Mouse (Mus musculus) heart, postnatal 0 days (tissue): Measurements from ENCODE around the gene Cdc42ep5. TPM values are rescaled to one million over a fixed set of nuclear protein-coding genes. Genes with fewer than 3 reads are reported as not detected.

Experiments used
- ATAC-seq: fragments of 200-750 bp; cut with Nextera tagmentation; 2 replicates; pipeline ENCODE4 v1.8.0; 2017; ENCODE audit warnings: low read depth, moderate number of reproducible peaks, moderate library complexity; ENCODE audit not compliant: insufficient read depth
- DNase-seq: peaks from one replicate; pipeline ENCODE4 v3.0.0-alpha.2; 2016; ENCODE audit warnings: low spot score
- H3K27ac ChIP-seq: fragments of 300-500 bp; sonication (generic); 2 replicates; pipeline ENCODE4 v1.5.1; 2014; ENCODE audit warnings: low read depth, mild to moderate bottlenecking
- H3K27me3 ChIP-seq: fragments of 300-500 bp; sonication (generic); 2 replicates; pipeline ENCODE4 v1.6.1; 2014; ENCODE audit warnings: low read length, mixed read lengths; ENCODE audit not compliant: control insufficient read depth, insufficient read depth
- H3K36me3 ChIP-seq: fragments of 300-500 bp; sonication (generic); replicated peaks from 2 replicates; pipeline ENCODE4 v1.6.1; 2014; ENCODE audit warnings: low read length, mixed read lengths; ENCODE audit not compliant: control insufficient read depth, insufficient read depth
- H3K4me1 ChIP-seq: fragments of 300-500 bp; sonication (generic); 2 replicates; pipeline ENCODE4 v1.6.1; 2014; ENCODE audit warnings: antibody characterized with exemption; ENCODE audit not compliant: control insufficient read depth, insufficient read depth
- H3K4me2 ChIP-seq: fragments of 300-500 bp; sonication (generic); 2 replicates; pipeline ENCODE4 v1.6.1; 2014; ENCODE audit warnings: low read depth, mild to moderate bottlenecking, low read length, moderate library complexity
- H3K4me3 ChIP-seq: fragments of 300-500 bp; sonication (generic); 2 replicates; pipeline ENCODE4 v1.5.1; 2014; ENCODE audit warnings: low read depth, low read length
- H3K9ac ChIP-seq: fragments of 300-500 bp; sonication (generic); replicated peaks from 2 replicates; pipeline ENCODE4 v1.6.1; 2014; ENCODE audit warnings: low read depth, low read length, mixed read lengths
- H3K9me3 ChIP-seq: fragments of 300-500 bp; sonication (generic); replicated peaks from 2 replicates; pipeline ENCODE4 v1.6.1; 2016; ENCODE audit warnings: low read length; ENCODE audit not compliant: control insufficient read depth
- CTCF ChIP-seq: IDR thresholded peaks from 2 replicates; pipeline ENCODE4 v1.5.1; 2016; ENCODE audit warnings: antibody characterized with exemption, control low read depth, low read depth
- EP300 ChIP-seq: IDR thresholded peaks from 2 replicates; pipeline ENCODE4 v1.6.1; 2016; ENCODE audit warnings: antibody characterized with exemption, low read depth
- WGBS: fragments of 180-500 bp; shearing (Covaris S2); extraction: QIAGEN DNeasy Blood & Tissue Kit; methylation state at CpG from one replicate; pipeline ENCODE4 v1.1.7; 2014; 5-methylcytosine and 5-hydroxymethylcytosine counted together
- polyA plus RNA-seq: library from polyadenylated mRNA; unstranded; fragments of >200 nt; fragmentation: Nextera tagmentation; extraction: Ambion mirVana; gene quantifications from 2 replicates; pipeline ENCODE4 v1.2.1, GENCODE M21; 2015
- total RNA-seq: library from RNA; depleted of rRNA; stranded (reverse); fragments of >200 nt; gene quantifications from 2 replicates; pipeline ENCODE4 v1.2.3, GENCODE M21; 2014; ENCODE audit warnings: low replicate concordance

Gene Cdc42ep5
- total and polyA plus RNA-seq, 2 experiments from 2014 or later, result 21.0 to 37.4 TPM

GRCm38 (mm10) chr7:4136404-4136770 is 28.3 kb downstream of the Cdc42ep5 start:
- under 1% methylated on average over 16 of the region's 16 CpGs for WGBS
- Histone ChIP-seq H3K4me3 (peak overlapping the region; percentile 58), H3K27me3 (no peaks in the 10 kb centered on the region), H3K36me3 (peaks cover 33% of the 10 kb centered on the region), H3K4me2 (peak overlapping the region; percentile 80), H3K9ac (peak overlapping the region; percentile 63), H3K9me3 (no peaks in the 10 kb centered on the region), H3K4me1 (peaks cover 7% of the 10 kb centered on the region; the same call in 1 of the 2 replicates), H3K27ac (peak overlapping the region; percentile 61)
- no peak for DNase-seq
- no peak for ATAC-seq
- no peak for TF ChIP-seq EP300
- no peak for TF ChIP-seq CTCF

GRCm38 (mm10) chr7:4134911-4135310 is 29.7 kb downstream of the Cdc42ep5 start:
- WGBS, result 84% methylated on average over 5 of the region's 5 CpGs
- Histone ChIP-seq H3K4me2 (no peak overlapping the region), H3K27me3 (no peaks in the 10 kb centered on the region), H3K9me3 (no peaks in the 10 kb centered on the region), H3K36me3 (peaks cover 18% of the 10 kb centered on the region), H3K4me3 (no peak overlapping the region), H3K9ac (no peak overlapping the region), H3K4me1 (peaks cover 7% of the 10 kb centered on the region; the same call in 1 of the 2 replicates), H3K27ac (no peak overlapping the region)
- ATAC-seq, result no peak
- no peak for TF ChIP-seq EP300
- no peak for TF ChIP-seq CTCF
- DNase-seq, result no peak

DNA sequence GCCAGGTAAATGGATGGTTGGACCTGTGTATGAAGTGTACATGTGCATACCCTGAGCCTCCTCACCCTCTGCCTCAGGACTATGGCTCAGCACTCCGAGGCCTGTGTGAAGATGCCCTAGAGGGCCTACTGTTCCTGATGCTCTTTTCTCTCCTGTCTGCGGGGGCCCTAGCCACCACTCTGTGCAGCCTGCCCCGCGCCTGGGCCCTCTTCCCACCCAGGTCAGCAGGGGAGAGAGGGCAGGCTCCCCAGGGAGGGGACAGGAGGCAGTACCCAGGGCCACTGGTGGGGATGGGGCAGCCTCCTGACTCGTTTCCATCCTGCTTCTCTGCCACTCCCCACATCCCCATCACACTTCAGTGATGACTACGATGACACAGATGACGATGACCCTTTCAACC is 31.7 kb downstream of the Cdc42ep5 start:
- Histone ChIP-seq H3K4me3 (no peak overlapping the region), H3K9ac (no peak overlapping the region), H3K9me3 (no peaks in the 10 kb centered on the region), H3K27me3 (no peaks in the 10 kb centered on the region), H3K4me1 (peaks cover 5% of the 10 kb centered on the region; the same call in 1 of the 2 replicates), H3K4me2 (no peak overlapping the region), H3K36me3 (no peaks in the 10 kb centered on the region), H3K27ac (no peak overlapping the region)
- 75% methylated on average over 7 of the region's 7 CpGs for WGBS
- DNase-seq (no peak), ATAC-seq (no peak)
- TF ChIP-seq CTCF (no peak), EP300 (no peak)

DNA sequence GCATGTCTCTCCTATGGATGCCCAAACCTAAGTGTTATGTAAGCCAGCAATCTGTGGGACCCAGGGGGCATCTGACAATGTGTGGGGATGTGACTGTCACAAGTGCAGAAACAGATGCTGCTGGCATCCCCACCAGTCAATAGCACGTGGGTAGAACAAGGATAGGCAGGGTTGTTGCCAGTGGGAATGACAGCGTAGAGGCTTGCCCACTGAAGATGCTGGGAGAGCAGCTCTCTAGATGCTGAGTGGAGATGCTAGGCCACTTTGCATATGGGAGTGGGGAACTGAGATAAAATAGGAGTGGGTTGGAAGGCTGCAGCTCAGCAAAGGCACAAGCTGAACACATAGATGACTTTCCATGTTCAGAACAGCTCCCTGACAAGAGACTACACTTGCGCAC is 32.1 kb downstream of the Cdc42ep5 start:
- Histone ChIP-seq H3K9ac (no peak overlapping the region), H3K27me3 (no peaks in the 10 kb centered on the region), H3K27ac (no peak overlapping the region), H3K9me3 (no peaks in the 10 kb centered on the region), H3K4me1 (peaks cover under 1% of the 10 kb centered on the region; the same call in 1 of the 2 replicates), H3K4me3 (no peak overlapping the region), H3K4me2 (no peak overlapping the region), H3K36me3 (no peaks in the 10 kb centered on the region)
- ATAC-seq, result no peak
- DNase-seq, result no peak
- WGBS, result 87% methylated on average over 3 of the region's 3 CpGs
- TF ChIP-seq CTCF (no peak), EP300 (no peak)

- WGBS, result 76% methylated on average over 8 of the region's 8 CpGs
- no peaks in the 10 kb centered on the region; the same call in 1 of the 2 replicates for H3K4me1 ChIP-seq
- no peaks in the 10 kb centered on the region for H3K36me3 ChIP-seq
- no peak overlapping the region for H3K4me3 ChIP-seq
- no peak overlapping the region for H3K27ac ChIP-seq
- ATAC-seq (no peak), DNase-seq (no peak)
- no peaks in the 10 kb centered on the region for H3K9me3 ChIP-seq
- TF ChIP-seq CTCF, result no peak
- TF ChIP-seq EP300, result no peak
- H3K27me3 ChIP-seq, result no peaks in the 10 kb centered on the region
- no peak overlapping the region for H3K9ac ChIP-seq
- H3K4me2 ChIP-seq, result no peak overlapping the region
Measured at GRCm38 (mm10) chr7:4131964-4132363, 32.7 kb downstream of the Cdc42ep5 start.
